Mouse (Mus musculus): ENCODE data around the gene Sirt6.
"Not testable (repeated sequence)": the region's sequence is repeated elsewhere in the genome, so short reads cannot be mapped to it uniquely, and the experiment has no call there.

Sirt6 gene

GRCm38 (mm10) chr10:81626994-81627835 is at the start of gene Sirt6:
Gene Sirt6 (minus strand): TSS chr10:81627797.
- DNase-seq (ENCODE audit: low spot score): peak; percentile 95

GRCm38 (mm10) chr10:81656174-81656573 is 28.6 kb upstream of the Sirt6 start:
- DNase-seq (ENCODE audit: low spot score): no peak

GRCm38 (mm10) chr10:81655178-81655577 is 27.6 kb upstream of the Sirt6 start:
- no peak for DNase-seq (ENCODE audit: low spot score)

GRCm38 (mm10) chr10:81648803-81649775 is 21.5 kb upstream of the Sirt6 start, which contains the start of gene Gm10778:
Gene Gm10778 (plus strand): TSS chr10:81649059.
- DNase-seq (ENCODE audit: low spot score): peak; percentile 91

- DNase-seq (ENCODE audit: low spot score): no peak
Measured at GRCm38 (mm10) chr10:81646015-81646555, 18.5 kb upstream of the Sirt6 start.

- no peak for DNase-seq (ENCODE audit: low spot score)
Measured at GRCm38 (mm10) chr10:81645391-81645790, 17.8 kb upstream of the Sirt6 start.

- no peak for DNase-seq (ENCODE audit: low spot score)
Measured at GRCm38 (mm10) chr10:81644716-81645115, 17.1 kb upstream of the Sirt6 start.

- no peak for DNase-seq (ENCODE audit: low spot score)
Measured at GRCm38 (mm10) chr10:81644162-81644561, 16.6 kb upstream of the Sirt6 start.

GRCm38 (mm10) chr10:81643449-81644055 is 16.0 kb upstream of the Sirt6 start:
- DNase-seq (ENCODE audit: low spot score): peak; percentile 95

- DNase-seq (ENCODE audit: low spot score): no peak
Measured at GRCm38 (mm10) chr10:81642648-81643448, 15.3 kb upstream of the Sirt6 start.

- no peak for DNase-seq (ENCODE audit: low spot score)
Measured at GRCm38 (mm10) chr10:81641978-81642647, 14.5 kb upstream of the Sirt6 start.

GRCm38 (mm10) chr10:81641566-81641965 is 14.0 kb upstream of the Sirt6 start:
- no peak for DNase-seq (ENCODE audit: low spot score)

- not testable (repeated sequence) for DNase-seq (ENCODE audit: low spot score)
Measured at GRCm38 (mm10) chr10:81640825-81641224, 13.2 kb upstream of the Sirt6 start.

GRCm38 (mm10) chr10:81638101-81638500 is 10.5 kb upstream of the Sirt6 start:
- no peak for DNase-seq (ENCODE audit: low spot score)

- DNase-seq (ENCODE audit: low spot score): no peak
Measured at GRCm38 (mm10) chr10:81636338-81636737, 8.7 kb upstream of the Sirt6 start.

- DNase-seq (ENCODE audit: low spot score): peak; percentile 87
Measured at GRCm38 (mm10) chr10:81633253-81634099, 5.9 kb upstream of the Sirt6 start.

- no peak for DNase-seq (ENCODE audit: low spot score)
Measured at GRCm38 (mm10) chr10:81628390-81628789, 793 bp upstream of the Sirt6 start, which contains the start of gene Ankrd24. Gene Ankrd24 (plus strand): TSS chr10:81628540.

GRCm38 (mm10) chr10:81627836-81628220 is 231 bp upstream of the Sirt6 start:
- DNase-seq (ENCODE audit: low spot score): no peak
